In genomic region chr15:96699521-96700511, GRCm38 (mm10) we compare ENCODE assay signal across 8 mouse cellular contexts. TPM values are rescaled to one million over a fixed set of nuclear protein-coding genes. Genes with fewer than 3 reads are reported as not detected.
DNase-seq lines count a peak whose midpoint lies in the region; ATAC-seq lines count a peak whose summit lies in the region.

Gene Slc38a2, minus strand, starts transcription at chr15:96699730.

- H3K4me1 ChIP-seq in heart, embryonic 11.5 days (ENCODE audit: control insufficient read depth, insufficient read depth, low read length) = peaks cover 29% of the 10 kb centered on the region
- peaks cover 33% of the 10 kb centered on the region for H3K4me1 ChIP-seq in kidney, embryonic 16.5 days (ENCODE audit: insufficient read depth, low read length)

- ATAC-seq in erythroblast, adult 5-6 weeks (replicated peaks; ENCODE audit: low FRiP score, poor library complexity, severe bottlenecking) = peak; percentile 72
- peak; percentile 87 for ATAC-seq in heart, embryonic 11.5 days (replicated peaks; ENCODE audit: insufficient number of reproducible peaks, low FRiP score, low TSS enrichment)
- ATAC-seq in kidney, embryonic 16.5 days (ENCODE audit: low FRiP score, low TSS enrichment) = peak; percentile 87
- peak; percentile 41 for ATAC-seq in monocyte, adult 5-6 weeks (replicated peaks; ENCODE audit: insufficient number of reproducible peaks, low FRiP score, low TSS enrichment, poor library complexity, severe bottlenecking)

- peak within 1 kb of the TSS; percentile 92 for H3K4me3 ChIP-seq in heart, embryonic 11.5 days (ENCODE audit: low read depth, low read length)
- H3K4me3 ChIP-seq in kidney, embryonic 16.5 days (ENCODE audit: low read length) = peak within 1 kb of the TSS; percentile 93

- under 1% methylated on average over 74 of the region's 76 CpGs for WGBS in heart, embryonic 11.5 days (ENCODE audit: insufficient replicate concordance)
- under 1% methylated on average over 76 of the region's 76 CpGs for WGBS in kidney, embryonic 16.5 days

- H3K27me3 ChIP-seq in heart, embryonic 11.5 days (ENCODE audit: control insufficient read depth, insufficient read depth, low read length) = no peaks in the 10 kb centered on the region
- H3K27me3 ChIP-seq in kidney, embryonic 16.5 days (ENCODE audit: insufficient read depth, low read length) = no peaks in the 10 kb centered on the region

- H3K4me2 ChIP-seq in heart, embryonic 11.5 days = peak within 1 kb of the TSS; percentile 89
- peak within 1 kb of the TSS; percentile 84 for H3K4me2 ChIP-seq in kidney, embryonic 16.5 days (replicated peaks; ENCODE audit: low read depth, low read length)

- H3K27ac ChIP-seq in heart, embryonic 11.5 days (ENCODE audit: low read depth, low read length) = peak within 1 kb of the TSS; percentile 100
- H3K27ac ChIP-seq in kidney, embryonic 16.5 days (ENCODE audit: low read length) = peak within 1 kb of the TSS; percentile 98

- peaks cover 17% of the 10 kb centered on the region for H3K36me3 ChIP-seq in heart, embryonic 11.5 days (ENCODE audit: control insufficient read depth, insufficient read depth, low read length)
- H3K36me3 ChIP-seq in kidney, embryonic 16.5 days (ENCODE audit: insufficient read depth, low read length) = peaks cover 33% of the 10 kb centered on the region

- DNase-seq in B cell, adult 2 months = peak; percentile 94 to 95
- DNase-seq in brain, adult 2 months (ENCODE audit: low read depth, low spot score) = peak; percentile 93
- peak; percentile 95 for DNase-seq in liver
- peak; percentile 93 to 95 for DNase-seq in spleen, postnatal 36 days (ENCODE audit: low spot score in 2 of 2)

- no peaks in the 10 kb centered on the region for H3K9me3 ChIP-seq in heart, embryonic 11.5 days (replicated peaks; ENCODE audit: control insufficient read depth, low read length)
- no peaks in the 10 kb centered on the region for H3K9me3 ChIP-seq in kidney, embryonic 16.5 days (ENCODE audit: low read length)

- peak within 1 kb of the TSS; percentile 100 for H3K9ac ChIP-seq in heart, embryonic 11.5 days (ENCODE audit: low read depth, low read length)
- H3K9ac ChIP-seq in kidney, embryonic 16.5 days (replicated peaks; ENCODE audit: low read length) = peak within 1 kb of the TSS; percentile 86

RNA-seq across cellular contexts. Expression of gene Slc38a2, which starts in this region (rescaled TPM):
- 34.4 and 44.7 TPM in 2 replicates for total RNA-seq in erythroblast, adult 5-6 weeks (2015; ENCODE audit: low replicate concordance)
- 22.3 and 29.1 TPM in 2 replicates for total RNA-seq in erythroblast, adult 5-6 weeks (2017; ENCODE audit: low replicate concordance)
- polyA plus RNA-seq in heart, embryonic 11.5 days (2014; fragmentation: Nextera tagmentation; extraction: Ambion mirVana) = 139 and 157 TPM in 2 replicates
- 140 and 150 TPM in 2 replicates for polyA plus RNA-seq in kidney, embryonic 16.5 days (2015; fragmentation: Nextera tagmentation; extraction: Ambion mirVana)
- total RNA-seq in monocyte, adult 5-6 weeks (2017) = 65.4 to 124 TPM (median 68.3 TPM) in 3 replicates

Comparison
In these comparisons a context has a peak if more than half of its experiments do, and no peak if none do; other contexts are left out.
1. Peak in every context shown above with its lines: DNase-seq, ATAC-seq, H3K4me3 ChIP-seq and H3K27ac ChIP-seq.